Mouse (Mus musculus) cerebellum, adult (tissue): ENCODE data around the gene Cfap69.

ENCODE experiments used
- ATAC-seq: cut with Nextera tagmentation; 2 replicates; pipeline ENCODE4 v1.9.2; 2017; ENCODE audit warnings: mild to moderate bottlenecking, moderate library complexity, mixed read lengths; ENCODE audit not compliant: insufficient number of reproducible peaks, low FRiP score, low TSS enrichment

Cfap69 gene

GRCm38 (mm10) chr5:5663057-5663456, 982 bp downstream of the Cfap69 start:
- ATAC-seq: no peak

GRCm38 (mm10) chr5:5658680-5659079, 5.4 kb downstream of the Cfap69 start:
- ATAC-seq: no peak

GRCm38 (mm10) chr5:5657932-5658331, 6.1 kb downstream of the Cfap69 start:
- ATAC-seq: no peak

GRCm38 (mm10) chr5:5648817-5649569, 15.0 kb downstream of the Cfap69 start:
- no peak for ATAC-seq

- no peak for ATAC-seq
These were observed 17.9 kb downstream of the Cfap69 start for GRCm38 (mm10) chr5:5646173-5646572.

- no peak for ATAC-seq
These were observed 25.5 kb downstream of the Cfap69 start for GRCm38 (mm10) chr5:5638496-5638895.

GRCm38 (mm10) chr5:5625491-5625890, 38.5 kb downstream of the Cfap69 start:
- ATAC-seq: no peak

- ATAC-seq: no peak
These were observed 45.7 kb downstream of the Cfap69 start for GRCm38 (mm10) chr5:5618329-5618728.

- peak; percentile 97 for ATAC-seq
These were observed 53.5 kb downstream of the Cfap69 start for GRCm38 (mm10) chr5:5610540-5610939.

- ATAC-seq: no peak
These were observed 76.4 kb downstream of the Cfap69 start for GRCm38 (mm10) chr5:5587686-5588085.

GRCm38 (mm10) chr5:5573749-5574317, 90.2 kb downstream of the Cfap69 start, which contains the start of gene Gm8773:
TSS of gene Gm8773 (plus strand) at chr5:5573799.
- peak; percentile 54; the same call in 1 of the 2 replicates for ATAC-seq

GRCm38 (mm10) chr5:5562435-5562834, 101.6 kb downstream of the Cfap69 start:
- ATAC-seq: no peak

GRCm38 (mm10) chr5:5561041-5561706, 102.9 kb downstream of the Cfap69 start:
- no peak for ATAC-seq

- no peak for ATAC-seq
These were observed 104.2 kb downstream of the Cfap69 start for GRCm38 (mm10) chr5:5559798-5560197.

- peak; percentile 99 for ATAC-seq
These were observed 104.8 kb downstream of the Cfap69 start, which contains the start of gene Gtpbp10 for GRCm38 (mm10) chr5:5559079-5559740. TSS of gene Gtpbp10 (minus strand) at chr5:5559538.

- no peak for ATAC-seq
These were observed 112.9 kb downstream of the Cfap69 start for GRCm38 (mm10) chr5:5551110-5551509.

- no peak for ATAC-seq
These were observed 123.7 kb downstream of the Cfap69 start for GRCm38 (mm10) chr5:5540385-5540784.

GRCm38 (mm10) chr5:5539771-5540170, 124.3 kb downstream of the Cfap69 start:
- ATAC-seq: no peak

GRCm38 (mm10) chr5:5536131-5536530, 127.9 kb downstream of the Cfap69 start:
- ATAC-seq: no peak

GRCm38 (mm10) chr5:5533656-5534420, 130.2 kb downstream of the Cfap69 start:
- ATAC-seq: no peak
